Mouse (Mus musculus): ENCODE measurements around the gene Sox11. TPM values are rescaled to one million over a fixed set of nuclear protein-coding genes. Genes with fewer than 3 reads are reported as not detected.

Sox11 gene
- polyA plus RNA-seq (2012; rRNA removed; ENCODE audit: low replicate concordance), result 0.01 and 0.11 TPM in 2 replicates

GRCm38 (mm10) chr12:27341871-27342690 lies at the start of gene Sox11:
Gene Sox11 (minus strand): TSS chr12:27342574.

All from duodenum, adult 2 months (tissue).